Mouse (Mus musculus) testis, adult 2 months (tissue): ENCODE measurements at regions not wholly inside any gene's neighbourhood (a gene's known extent, or its start where the extent isn't known, plus 50 kb on each side); places are given as distances from the start of the nearest gene placed in this dataset.

Experiments
- CTCF ChIP-seq: fragments of 200-500 bp; IDR thresholded peaks from 2 replicates; pipeline ENCODE4 v1.5.1; 2012; ENCODE audit warnings: low read depth, mild to moderate bottlenecking, inconsistent platforms, low read length, moderate library complexity; ENCODE audit not compliant: control insufficient read depth, insufficient read depth, insufficient replicate concordance
- POLR2A ChIP-seq: fragments of 200-500 bp; IDR thresholded peaks from 2 replicates; pipeline ENCODE4 v1.6.1; 2012; ENCODE audit warnings: low read depth, mild to moderate bottlenecking, inconsistent platforms, low read length, moderate library complexity; ENCODE audit not compliant: control insufficient read depth

- TF ChIP-seq CTCF: no peak
- TF ChIP-seq POLR2A: no peak
These were observed 387.9 kb upstream of the Mki67 start for GRCm38 (mm10) chr7:136104021-136104420.
